In the genomic region with DNA sequence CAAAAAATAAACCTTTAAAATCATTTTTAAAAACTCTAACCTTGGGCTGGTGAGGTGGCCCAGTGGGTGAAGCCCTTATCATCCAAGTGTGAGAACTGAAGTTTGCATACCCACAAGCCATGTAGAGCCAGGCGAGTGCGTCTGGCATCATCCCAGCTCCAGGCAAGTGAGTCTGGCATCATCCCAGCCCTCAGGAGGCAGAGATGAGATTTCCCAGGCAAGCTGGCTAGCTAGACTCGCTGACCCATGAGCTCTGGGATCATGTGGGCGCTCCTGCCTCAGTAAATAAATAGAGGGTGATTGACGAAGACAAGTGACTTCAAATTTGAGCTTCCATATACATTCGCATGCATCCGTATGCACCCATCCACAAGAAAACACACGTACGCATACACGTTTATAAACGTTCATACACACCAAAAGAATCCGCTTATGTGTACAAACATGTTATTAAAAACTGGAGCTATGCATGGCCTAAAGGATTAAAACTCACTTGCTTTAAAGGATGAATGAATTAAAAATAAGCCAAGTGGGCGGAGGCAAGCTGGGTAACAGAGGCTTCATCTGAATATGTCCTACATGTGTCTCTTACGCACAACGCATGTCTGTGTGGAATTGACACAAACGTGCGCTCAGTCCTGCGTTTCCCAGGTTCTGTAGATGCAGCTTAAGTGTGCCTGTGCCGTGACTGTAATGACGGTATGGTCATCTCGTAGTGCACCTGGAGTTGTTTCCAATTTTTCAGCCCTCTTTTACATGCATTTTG, we compare ENCODE assay signal across 8 mouse cellular contexts. TPM values are rescaled to one million over a fixed set of nuclear protein-coding genes. Genes with fewer than 3 reads are reported as not detected.
DNase-seq lines count a peak whose midpoint lies in the region; ATAC-seq lines count a peak whose summit lies in the region.

No protein-coding gene starts in this region.

- peak; percentile 10 for DNase-seq in urinary bladder, postnatal 10 days (ENCODE audit: low spot score)
- no peak for DNase-seq in urinary bladder, adult 18-20 months (ENCODE audit: low spot score in 2 of 2)
- peak; percentile 83 for DNase-seq in fibroblast of lung, adult 2 months (ENCODE audit: low read depth)
- DNase-seq in heart, postnatal 36 days: peak; percentile 68 to 71
- DNase-seq in kidney, postnatal 4 days: peak; percentile 39 to 54
- DNase-seq in ovary, postnatal 10 days (ENCODE audit: low spot score): no peak

- H3K27me3 ChIP-seq in midbrain, embryonic 12.5 days: no peaks in the 10 kb centered on the region

- H3K4me3 ChIP-seq in midbrain, embryonic 12.5 days: no peak overlapping the region

- 77% methylated on average over 21 of the region's 21 CpGs for WGBS in midbrain, embryonic 12.5 days

- no peaks in the 10 kb centered on the region for H3K9me3 ChIP-seq in midbrain, embryonic 12.5 days

- peak overlapping the region; percentile 32 for H3K4me2 ChIP-seq in midbrain, embryonic 12.5 days (replicated peaks)

- no peak overlapping the region; the same call in 1 of the 2 replicates for H3K9ac ChIP-seq in midbrain, embryonic 12.5 days (replicated peaks)

- H3K27ac ChIP-seq in midbrain, embryonic 12.5 days (replicated peaks): peak overlapping the region; percentile 85

- intact Hi-C loops in heart, postnatal 36 days (cut with DNase I): loop anchor here (10.0 kb wide), 1 partner anchor 413 kb away; a partner anchor contains a TSS

- peaks cover 27% of the 10 kb centered on the region for H3K4me1 ChIP-seq in midbrain, embryonic 12.5 days

- H3K36me3 ChIP-seq in midbrain, embryonic 12.5 days: no peaks in the 10 kb centered on the region

- no peak for ATAC-seq in midbrain, embryonic 12.5 days (ENCODE audit: low FRiP score, low read depth)
- no peak for ATAC-seq in erythroid progenitor cell, adult 5-6 weeks (replicated peaks; ENCODE audit: low FRiP score, poor library complexity, severe bottlenecking)

RNA-seq across cellular contexts. Expression of a gene that starts 12.3 kb away (rescaled TPM):
- total RNA-seq in heart, postnatal 36 days (2021): 10 to 100 TPM; 44.0 to 66.1 TPM
- polyA plus RNA-seq in midbrain, embryonic 12.5 days (2016; fragmentation: Nextera tagmentation; extraction: Ambion mirVana): 15.3 and 21.0 TPM in 2 replicates
- not detected in 2 replicates for total RNA-seq in erythroid progenitor cell, adult 5-6 weeks (2015; ENCODE audit: low replicate concordance)
- not detected in 2 replicates for total RNA-seq in erythroid progenitor cell, adult 5-6 weeks (2017; ENCODE audit: low replicate concordance)

RNA-seq across cellular contexts. Expression of a gene that starts 43.3 kb away (rescaled TPM):
- 10 to 100 TPM; 29.4 to 37.1 TPM for total RNA-seq in heart, postnatal 36 days (2021)
- 30.7 and 36.4 TPM in 2 replicates for polyA plus RNA-seq in midbrain, embryonic 12.5 days (2016; fragmentation: Nextera tagmentation; extraction: Ambion mirVana)
- total RNA-seq in erythroid progenitor cell, adult 5-6 weeks (2015; ENCODE audit: low replicate concordance): not detected in 2 replicates
- not detected in 2 replicates for total RNA-seq in erythroid progenitor cell, adult 5-6 weeks (2017; ENCODE audit: low replicate concordance)

Comparison
In these comparisons a context has a peak if more than half of its experiments do, and no peak if none do; other contexts are left out.
1. DNase-seq: peak in urinary bladder, postnatal 10 days (single experiment), fibroblast of lung, adult 2 months (single experiment), heart, postnatal 36 days (2 of 2) and kidney, postnatal 4 days (2 of 2); none in urinary bladder, adult 18-20 months (0 of 2) and ovary, postnatal 10 days (single experiment).
2. RNA of a gene that starts 12.3 kb away (total RNA-seq): 44.0 to 66.1 TPM in heart, postnatal 36 days; not detected in erythroid progenitor cell, adult 5-6 weeks; every median in the first group is over 10 times any median in the second.
3. RNA of a gene that starts 43.3 kb away (total RNA-seq): 29.4 to 37.1 TPM in heart, postnatal 36 days; not detected in erythroid progenitor cell, adult 5-6 weeks; every median in the first group is over 10 times any median in the second.